Mouse (Mus musculus) liver, embryonic 11.5 days (tissue): ENCODE measurements around the gene Rab3c. TPM values are rescaled to one million over a fixed set of nuclear protein-coding genes. Genes with fewer than 3 reads are reported as not detected.

Source experiments
- ATAC-seq: fragments of 200-750 bp; cut with Nextera tagmentation; replicated peaks from 2 replicates; pipeline ENCODE4 v1.8.0; 2017; ENCODE audit warnings: moderate number of reproducible peaks, mild to moderate bottlenecking, moderate TSS enrichment, moderate library complexity; ENCODE audit not compliant: low FRiP score
- DNase-seq: peaks from one replicate; pipeline ENCODE4 v3.0.0-alpha.2; 2017; ENCODE audit warnings: low spot score
- H3K27ac ChIP-seq: fragments of 300-500 bp; sonication (generic); 2 replicates; pipeline ENCODE4 v1.5.1; 2014; ENCODE audit warnings: mild to moderate bottlenecking, low read depth, low read length, control low read depth
- H3K27me3 ChIP-seq: fragments of 300-500 bp; sonication (generic); replicated peaks from 2 replicates; pipeline ENCODE4 v1.6.1; 2014; ENCODE audit warnings: low read length, mixed read lengths; ENCODE audit not compliant: control insufficient read depth, insufficient read depth
- H3K36me3 ChIP-seq: fragments of 300-500 bp; sonication (generic); 2 replicates; pipeline ENCODE4 v1.6.1; 2014; ENCODE audit warnings: mild to moderate bottlenecking, low read length, moderate library complexity, mixed read lengths; ENCODE audit not compliant: control insufficient read depth, insufficient read depth
- H3K4me1 ChIP-seq: fragments of 300-500 bp; sonication (generic); replicated peaks from 2 replicates; pipeline ENCODE4 v1.6.1; 2014; ENCODE audit warnings: low read length, mixed read lengths; ENCODE audit not compliant: control insufficient read depth, insufficient read depth
- H3K4me2 ChIP-seq: fragments of 300-500 bp; sonication (generic); 2 replicates; pipeline ENCODE4 v1.6.1; 2014; ENCODE audit warnings: mild to moderate bottlenecking, control low read depth, moderate library complexity
- H3K4me3 ChIP-seq: fragments of 300-500 bp; sonication (generic); 2 replicates; pipeline ENCODE4 v1.5.1; 2014; ENCODE audit warnings: low read depth, low read length, control low read depth
- H3K9ac ChIP-seq: fragments of 300-500 bp; sonication (generic); 2 replicates; pipeline ENCODE4 v1.6.1; 2014; ENCODE audit warnings: low read depth, low read length, control low read depth
- H3K9me3 ChIP-seq: fragments of 300-500 bp; sonication (generic); 2 replicates; pipeline ENCODE4 v1.6.1; 2016; ENCODE audit warnings: low read length, inconsistent platforms, mixed read lengths; ENCODE audit not compliant: control insufficient read depth
- WGBS: fragments of 180-500 bp; shearing (Covaris S2); extraction: QIAGEN DNeasy Blood & Tissue Kit; methylation state at CpG from one replicate; pipeline ENCODE4 v1.1.7; 2014; 5-methylcytosine and 5-hydroxymethylcytosine counted together
- polyA plus RNA-seq: library from polyadenylated mRNA; unstranded; fragments of >200 nt; fragmentation: Nextera tagmentation; extraction: Ambion mirVana; gene quantifications from 2 replicates; pipeline ENCODE4 v1.2.1, GENCODE M21; 2014

The Rab3c gene
- polyA plus RNA-seq, 1 experiment from 2014 or later: 0.41 TPM

DNA sequence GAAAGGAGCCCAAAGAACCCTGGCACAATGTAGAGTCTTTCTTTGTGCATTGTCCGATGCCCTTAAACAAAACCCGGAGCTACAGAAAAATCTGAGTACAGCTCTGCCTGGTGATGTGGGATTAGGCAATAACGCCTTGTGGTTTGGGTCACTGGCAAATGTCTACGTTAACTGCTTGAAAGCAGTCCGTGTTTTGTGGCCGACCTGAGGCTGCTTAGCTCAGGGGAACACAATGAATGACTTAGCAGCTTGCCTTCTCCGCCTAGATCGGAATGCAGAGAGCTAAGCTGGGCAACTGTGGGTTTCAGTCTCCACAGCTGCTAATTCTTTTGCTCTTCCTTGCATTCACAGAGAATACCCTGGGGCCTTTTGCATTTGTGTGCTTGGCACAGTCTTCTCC is 226.3 kb downstream of the Rab3c start:
- Histone ChIP-seq H3K9ac (no peak overlapping the region), H3K4me2 (no peak overlapping the region), H3K9me3 (no peaks in the 10 kb centered on the region), H3K4me3 (no peak overlapping the region), H3K27ac (no peak overlapping the region), H3K27me3 (no peaks in the 10 kb centered on the region), H3K36me3 (no peaks in the 10 kb centered on the region), H3K4me1 (no peaks in the 10 kb centered on the region)
- 66% methylated on average over 8 of the region's 8 CpGs for WGBS
- ATAC-seq: no peak
- DNase-seq: no peak

DNA sequence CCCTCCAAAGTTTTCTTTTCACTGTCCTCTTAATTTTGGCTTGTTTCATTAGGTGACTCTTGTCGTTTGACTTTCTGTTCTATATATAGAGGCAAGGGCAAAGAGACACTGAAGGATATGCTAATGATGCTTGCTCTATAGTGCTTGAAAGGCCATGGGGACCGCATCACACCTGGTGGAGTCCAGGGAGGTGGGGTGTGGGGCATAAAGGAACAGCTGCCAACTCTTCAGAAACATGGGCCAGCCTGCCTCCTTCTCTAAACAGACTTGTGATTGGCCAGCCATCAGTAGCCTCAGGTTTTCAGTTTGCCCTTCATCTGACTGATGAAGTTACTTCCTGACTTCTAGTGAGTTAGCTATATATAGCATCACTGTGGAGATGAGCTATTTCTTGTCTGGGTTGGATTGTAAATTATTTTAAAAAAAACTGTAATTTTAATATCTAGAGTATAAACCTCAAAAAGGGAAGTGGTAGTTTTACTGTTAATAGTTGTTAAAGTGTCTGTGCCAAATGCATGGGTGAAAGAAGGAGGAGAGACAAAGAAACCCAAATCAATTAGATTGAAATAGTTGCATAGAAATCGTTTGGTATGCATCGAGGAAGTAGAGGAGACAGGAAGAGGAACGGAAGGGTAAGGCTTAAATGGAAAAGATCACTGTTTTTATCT is 231.9 kb downstream of the Rab3c start:
- no peak overlapping the region for H3K27ac ChIP-seq
- H3K9ac ChIP-seq: no peak overlapping the region
- no peak overlapping the region for H3K4me2 ChIP-seq
- no peak for DNase-seq
- H3K9me3 ChIP-seq: no peaks in the 10 kb centered on the region
- H3K36me3 ChIP-seq: no peaks in the 10 kb centered on the region
- no peak overlapping the region for H3K4me3 ChIP-seq
- no peaks in the 10 kb centered on the region for H3K4me1 ChIP-seq
- H3K27me3 ChIP-seq: no peaks in the 10 kb centered on the region
- WGBS: 59% methylated on average over 5 of the region's 5 CpGs
- no peak for ATAC-seq

DNA sequence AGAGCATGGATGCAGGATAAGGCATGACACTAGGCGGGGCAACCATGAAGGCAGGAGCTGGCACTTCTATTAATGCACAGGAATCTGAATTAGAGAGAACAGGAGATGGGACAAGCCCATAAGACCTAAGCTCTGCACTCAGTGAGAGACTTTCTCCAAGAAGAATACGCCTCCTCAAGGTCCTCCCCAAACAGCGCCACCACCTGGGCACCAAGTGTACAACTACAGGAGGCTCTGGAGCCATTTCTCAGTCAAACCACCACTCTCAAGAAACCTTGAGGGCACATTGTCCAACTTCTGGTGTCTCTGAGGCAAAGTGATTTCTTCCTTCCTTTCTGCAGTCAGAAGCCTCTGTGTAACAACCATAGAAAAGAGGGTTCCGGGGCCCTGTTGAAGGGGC is 236.4 kb downstream of the Rab3c start:
- ATAC-seq: no peak
- Histone ChIP-seq H3K4me2 (no peak overlapping the region), H3K9ac (no peak overlapping the region), H3K27ac (no peak overlapping the region), H3K4me3 (no peak overlapping the region), H3K27me3 (no peaks in the 10 kb centered on the region), H3K9me3 (no peaks in the 10 kb centered on the region), H3K4me1 (no peaks in the 10 kb centered on the region), H3K36me3 (no peaks in the 10 kb centered on the region)
- DNase-seq: no peak
- 68% methylated on average over 4 of the region's 4 CpGs for WGBS

DNA sequence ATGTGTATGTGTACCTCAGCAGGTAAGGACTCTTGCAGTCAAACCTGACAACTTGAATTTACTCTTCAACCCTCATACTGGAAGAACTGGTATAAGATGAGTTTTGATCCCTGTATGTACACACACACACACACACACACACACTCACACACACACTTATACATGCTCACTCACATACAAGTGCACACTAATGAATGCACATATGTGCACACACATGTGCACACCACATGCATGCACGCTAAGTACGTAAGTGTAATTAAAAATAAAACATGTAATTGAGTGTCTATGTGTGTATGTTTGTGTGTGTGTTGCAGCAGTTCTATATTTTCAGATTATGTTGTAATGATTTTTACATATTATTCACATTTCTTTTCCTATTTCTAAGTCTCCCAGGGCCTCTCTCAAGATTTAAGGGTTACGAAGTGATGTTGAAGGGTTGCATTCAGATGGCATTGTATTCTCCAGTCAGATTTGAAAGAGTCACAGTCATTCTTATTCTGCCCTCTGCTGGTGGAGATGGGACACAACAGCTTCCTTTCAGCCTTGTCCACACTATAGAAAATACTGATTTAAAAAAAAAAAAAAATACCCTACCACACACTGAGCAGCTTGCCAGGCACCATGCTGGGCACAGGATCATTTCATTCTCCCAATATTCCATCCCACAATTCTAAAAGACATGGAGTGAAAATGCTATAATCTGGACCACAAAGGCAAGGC is 240.9 kb downstream of the Rab3c start:
- no peaks in the 10 kb centered on the region for H3K27me3 ChIP-seq
- ATAC-seq (no peak), DNase-seq (no peak)
- H3K27ac ChIP-seq: no peak overlapping the region
- no peak overlapping the region for H3K4me3 ChIP-seq
- WGBS: 81% methylated on average over 3 of the region's 3 CpGs
- no peaks in the 10 kb centered on the region for H3K36me3 ChIP-seq
- no peak overlapping the region for H3K4me2 ChIP-seq
- H3K9ac ChIP-seq: no peak overlapping the region
- H3K4me1 ChIP-seq: no peaks in the 10 kb centered on the region
- H3K9me3 ChIP-seq: no peaks in the 10 kb centered on the region

DNA sequence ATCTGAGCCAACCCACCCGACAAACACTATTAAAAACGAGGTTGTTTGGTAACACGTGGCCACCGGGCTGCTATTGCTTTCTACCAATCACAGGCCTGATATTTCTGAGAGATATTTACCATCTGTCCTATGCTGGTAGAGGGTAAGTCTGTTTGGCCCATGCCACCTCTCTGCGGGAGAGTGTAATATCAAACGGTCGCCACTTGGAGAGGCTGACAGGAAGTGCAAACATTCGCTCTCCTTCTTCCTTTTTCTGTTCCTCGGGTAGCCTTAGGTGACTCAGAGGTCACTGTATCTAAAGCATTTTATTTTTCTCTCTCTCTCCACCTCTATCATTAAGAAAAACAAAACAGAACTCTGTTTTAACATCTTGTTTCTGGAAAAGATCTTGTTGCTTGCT is 241.6 kb downstream of the Rab3c start:
- Histone ChIP-seq H3K27ac (no peak overlapping the region), H3K9ac (no peak overlapping the region), H3K9me3 (no peaks in the 10 kb centered on the region), H3K4me3 (no peak overlapping the region), H3K27me3 (no peaks in the 10 kb centered on the region), H3K4me2 (no peak overlapping the region), H3K36me3 (no peaks in the 10 kb centered on the region), H3K4me1 (no peaks in the 10 kb centered on the region)
- DNase-seq (no peak), ATAC-seq (no peak)
- 63% methylated on average over 9 of the region's 9 CpGs for WGBS

DNA sequence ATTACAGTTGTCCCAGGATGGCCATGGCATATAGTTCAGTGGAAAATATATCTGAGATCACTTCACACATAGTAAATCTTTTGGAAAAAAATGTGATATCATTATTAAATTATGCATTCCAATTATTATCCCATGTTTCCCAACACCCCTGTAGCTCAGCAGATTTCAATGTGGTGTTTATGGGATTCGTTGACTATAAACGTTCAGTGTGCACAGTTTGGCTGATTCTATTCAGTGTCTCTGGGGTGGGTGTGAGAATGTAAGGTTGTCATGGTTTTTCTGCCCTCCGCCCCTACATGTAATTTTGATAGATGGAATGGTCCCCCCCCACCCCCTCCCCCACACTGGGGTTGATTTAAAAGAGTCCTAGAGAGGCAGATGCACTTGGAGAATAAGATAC is 242.3 kb downstream of the Rab3c start:
- ATAC-seq (no peak), DNase-seq (no peak)
- Histone ChIP-seq H3K4me1 (no peaks in the 10 kb centered on the region), H3K27ac (no peak overlapping the region), H3K4me3 (no peak overlapping the region), H3K9ac (no peak overlapping the region), H3K27me3 (no peaks in the 10 kb centered on the region), H3K9me3 (no peaks in the 10 kb centered on the region), H3K36me3 (no peaks in the 10 kb centered on the region), H3K4me2 (no peak overlapping the region)
- WGBS: 86% methylated on average over 3 of the region's 3 CpGs

DNA sequence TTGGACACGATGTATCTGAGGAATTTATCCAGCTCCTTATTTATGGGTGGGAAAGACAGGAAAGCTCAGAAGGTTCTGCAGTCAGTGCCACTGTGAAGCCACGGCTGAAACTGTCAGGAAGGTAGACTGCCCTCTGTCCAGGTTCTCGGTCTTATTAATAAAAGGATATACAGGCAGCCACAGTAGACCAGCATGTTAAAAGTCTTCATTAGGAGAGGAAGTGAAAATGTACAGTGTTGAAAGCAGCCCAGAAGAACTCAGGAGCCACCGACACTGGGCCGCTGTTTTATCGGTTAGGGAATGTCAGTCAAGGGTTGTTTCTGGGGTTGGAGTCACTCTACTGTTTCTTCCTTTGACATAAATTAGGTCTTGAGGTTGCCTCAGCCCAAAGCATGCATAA is 245.9 kb downstream of the Rab3c start:
- Histone ChIP-seq H3K36me3 (no peaks in the 10 kb centered on the region), H3K27ac (no peak overlapping the region), H3K4me1 (no peaks in the 10 kb centered on the region), H3K9me3 (no peaks in the 10 kb centered on the region), H3K4me2 (no peak overlapping the region), H3K27me3 (0 out of 2 replicates have a peak, but pooled peaks cover 2% of the 10 kb centered on the region), H3K4me3 (no peak overlapping the region), H3K9ac (no peak overlapping the region)
- WGBS: 74% methylated on average over 6 of the region's 6 CpGs
- ATAC-seq (no peak), DNase-seq (no peak)

DNA sequence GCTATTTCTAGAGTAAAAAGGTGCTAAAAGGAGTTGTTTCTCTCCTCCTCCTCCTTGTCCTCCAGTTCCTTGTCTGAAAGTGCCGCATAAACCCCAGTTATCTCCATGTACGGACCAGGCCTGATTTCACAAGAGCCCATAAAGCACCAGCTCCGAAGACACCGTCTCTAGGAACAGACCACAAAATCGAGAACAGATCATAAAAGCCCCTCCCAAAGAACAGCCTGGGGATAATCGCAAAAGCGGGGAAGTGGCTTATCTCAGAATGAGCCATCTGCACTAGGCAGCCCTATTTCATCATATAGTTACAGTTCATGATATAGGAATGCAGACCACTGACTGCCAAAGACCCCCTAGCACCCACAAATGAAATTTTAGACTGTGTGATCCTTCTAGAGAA is 246.8 kb downstream of the Rab3c start:
- no peak overlapping the region for H3K4me2 ChIP-seq
- no peaks in the 10 kb centered on the region for H3K4me1 ChIP-seq
- H3K27ac ChIP-seq: no peak overlapping the region
- no peak for DNase-seq
- H3K27me3 ChIP-seq: 0 out of 2 replicates have a peak, but pooled peaks cover 2% of the 10 kb centered on the region
- 54% methylated on average over 7 of the region's 7 CpGs for WGBS
- no peaks in the 10 kb centered on the region for H3K9me3 ChIP-seq
- no peaks in the 10 kb centered on the region for H3K36me3 ChIP-seq
- H3K4me3 ChIP-seq: no peak overlapping the region
- no peak overlapping the region for H3K9ac ChIP-seq
- no peak for ATAC-seq

DNA sequence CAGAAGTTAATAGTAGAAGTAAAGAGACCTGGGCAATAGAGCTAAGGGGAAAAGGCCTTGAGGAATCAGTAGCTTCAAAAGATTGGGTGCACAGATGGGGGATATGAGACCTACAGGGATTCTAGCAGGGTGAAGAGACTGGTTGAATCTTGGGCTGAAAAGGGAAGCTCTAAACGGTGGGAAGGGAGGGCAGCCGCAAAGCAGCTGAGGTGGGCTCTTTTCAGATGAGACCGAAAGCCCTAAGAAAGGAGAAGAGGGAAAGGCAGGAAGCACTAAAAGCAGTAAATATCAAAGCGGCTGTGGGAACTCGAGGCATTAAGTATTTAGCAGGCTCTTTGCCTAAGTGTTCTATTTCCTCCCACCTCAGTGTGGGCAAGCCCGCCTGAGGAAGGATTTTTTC is 248.9 kb downstream of the Rab3c start:
- DNase-seq (no peak), ATAC-seq (no peak)
- Histone ChIP-seq H3K4me2 (no peak overlapping the region), H3K4me3 (no peak overlapping the region), H3K9ac (no peak overlapping the region), H3K4me1 (no peaks in the 10 kb centered on the region), H3K27me3 (0 out of 2 replicates have a peak, but pooled peaks cover 2% of the 10 kb centered on the region), H3K36me3 (no peaks in the 10 kb centered on the region), H3K9me3 (no peaks in the 10 kb centered on the region), H3K27ac (no peak overlapping the region)
- WGBS: 23% methylated on average over 6 of the region's 6 CpGs
